Mouse (Mus musculus) cortical plate, adult 2 months (tissue): Measurements from ENCODE around the gene Lrp8.

Experiments
- CTCF ChIP-seq: fragments of 200-500 bp; IDR thresholded peaks from 2 replicates; pipeline ENCODE4 v1.5.1; 2011; ENCODE audit warnings: mild to moderate bottlenecking, control low read depth, low read length; ENCODE audit not compliant: insufficient read depth; ENCODE audit errors: extremely low read depth
- POLR2A ChIP-seq: fragments of 200-500 bp; IDR thresholded peaks from 2 replicates; pipeline ENCODE4 v1.6.1; 2011; ENCODE audit warnings: mild to moderate bottlenecking, low read length, control low read depth; ENCODE audit not compliant: insufficient read depth; ENCODE audit errors: extremely low read depth

GRCm38 (mm10) chr4:107788841-107789240 lies 13.2 kb upstream of the Lrp8 start:
- TF ChIP-seq POLR2A (no peak), CTCF (no peak)
